Mouse (Mus musculus): ENCODE results near the gene Gm42372. TPM values are rescaled to one million over a fixed set of nuclear protein-coding genes. Genes with fewer than 3 reads are reported as not detected.

Gm42372 gene
- total RNA-seq, 2 experiments from 2014 or later, result 59.7 to 61.7 TPM

DNA sequence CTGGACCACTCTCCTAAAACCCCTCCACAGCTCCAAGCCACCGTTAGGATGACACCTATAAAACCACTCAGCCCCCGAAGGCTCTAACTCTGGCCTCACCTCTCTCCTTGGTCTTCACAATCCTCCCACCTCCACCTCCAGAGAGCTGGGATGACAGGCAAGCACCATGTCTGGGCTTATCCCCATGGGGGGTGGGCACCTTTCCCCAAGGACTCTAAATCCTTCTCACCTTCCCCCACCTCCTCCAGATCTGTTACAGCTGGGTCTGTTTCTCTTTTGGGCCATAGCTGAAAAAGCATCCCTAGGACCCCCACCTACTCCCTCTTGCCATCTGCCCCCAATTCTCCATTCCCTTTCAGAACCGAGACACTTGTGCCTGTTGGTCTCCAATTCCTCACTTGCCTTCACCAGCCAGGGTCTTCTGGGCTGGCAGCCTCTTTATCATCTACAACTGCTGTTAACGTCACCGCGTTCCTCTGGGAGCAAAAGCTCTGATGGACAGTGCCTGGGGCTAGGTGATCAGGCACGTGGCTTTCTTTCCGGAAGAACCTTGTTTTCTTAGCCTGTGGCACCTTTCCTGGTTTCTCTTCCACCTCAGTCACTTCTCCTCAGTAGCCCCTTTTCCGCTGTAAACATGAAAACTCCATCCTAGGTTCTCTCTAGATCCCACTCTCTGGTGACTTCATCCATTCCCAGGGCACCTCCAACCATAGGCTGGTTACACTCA is 43.2 kb downstream of the Gm42372 start:
- intact Hi-C loops (cut with DNase I), result loop anchor here (2.0 kb wide), 1 partner anchor 27 kb away; no protein-coding TSS in a partner anchor
- no peak for DNase-seq (ENCODE audit: low spot score in 2 of 2)

GRCm38 (mm10) chr7:17026710-17027587 is 44.1 kb downstream of the Gm42372 start:
- intact Hi-C loops (cut with DNase I), result loop anchor here (2.0 kb wide), 1 partner anchor 26 kb away; no protein-coding TSS in a partner anchor
- no peak for DNase-seq (ENCODE audit: low spot score in 2 of 2)

GRCm38 (mm10) chr7:17027588-17028343 is 44.9 kb downstream of the Gm42372 start, which contains the start of gene Ppp5c:
Gene Ppp5c, minus strand, starts transcription at chr7:17027924.
- DNase-seq (ENCODE audit: low spot score in 2 of 2), result peak; percentile 91 to 92
- intact Hi-C loops (cut with DNase I), result loop anchor here (2.0 kb wide), 1 partner anchor 25 kb away; no protein-coding TSS in a partner anchor

- intact Hi-C loops (cut with DNase I), result no loop called here
- DNase-seq (ENCODE audit: low spot score in 2 of 2), result peak in 1 of 2 experiments; percentile 60
Observed at GRCm38 (mm10) chr7:17028923-17029322, 46.0 kb downstream of the Gm42372 start.

DNA sequence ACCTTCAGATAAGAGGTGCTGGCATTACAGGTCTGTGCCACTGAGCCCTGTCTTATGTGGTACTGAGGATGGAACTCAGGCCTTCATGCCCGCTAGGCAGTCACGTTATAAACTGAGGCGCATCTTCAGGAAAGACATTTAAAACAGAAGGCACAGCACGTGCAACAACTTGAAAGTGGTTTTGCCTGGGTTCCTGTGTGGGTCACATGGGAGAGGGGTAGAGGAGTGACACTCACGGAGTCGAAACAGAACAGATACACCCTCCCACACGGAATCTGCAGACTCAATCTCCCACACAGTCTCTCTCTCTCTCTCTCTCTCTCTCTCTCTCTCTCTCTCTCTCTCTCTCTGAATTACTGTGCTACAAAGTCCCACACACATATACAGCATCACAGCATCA is 47.4 kb downstream of the Gm42372 start:
- intact Hi-C loops (cut with DNase I), result no loop called here
- no peak for DNase-seq (ENCODE audit: low spot score in 2 of 2)

Other genes with a start within 250 kb of the Gm42372 start
- 100 to 1,000 TPM; 264 to 316 TPM for gene Ap2s1, start 244.7 kb upstream of the Gm42372 start, total RNA-seq (2021)
- 1 to 10 TPM; 3.7 to 7.6 TPM for gene Slc1a5, start 201.7 kb upstream of the Gm42372 start, total RNA-seq (2021)
- gene Strn4, start 167.2 kb upstream of the Gm42372 start, total RNA-seq (2021), result 100 to 1,000 TPM; 310 to 320 TPM
- gene Fkrp, start 166.4 kb upstream of the Gm42372 start, total RNA-seq (2021), result 10 to 100 TPM; 50.4 to 62.8 TPM
- 1 to 10 TPM; 3.1 to 7.1 TPM for gene Prkd2, start 140.2 kb upstream of the Gm42372 start, total RNA-seq (2021)
- gene Dact3, start 107.8 kb upstream of the Gm42372 start, total RNA-seq (2021), result 100 to 1,000 TPM; 179 to 210 TPM
- 1 to 10 TPM; 2.8 to 4.0 TPM for gene Gng8, start 91.3 kb upstream of the Gm42372 start, total RNA-seq (2021)
- gene Ptgir, start 76.6 kb upstream of the Gm42372 start, total RNA-seq (2021), result under 1 TPM in 1 of 2 experiments, not detected in 1; 0.10 TPM
- gene Calm3, start 59.0 kb upstream of the Gm42372 start, total RNA-seq (2021), result 1,000 to 10,000 TPM; 1,705 to 2,029 TPM
- gene Pnmal2, start 38.4 kb upstream of the Gm42372 start, total RNA-seq (2021), result 100 to 1,000 TPM; 249 to 288 TPM
- gene Pnmal1, start 23.4 kb upstream of the Gm42372 start, total RNA-seq (2021), result 100 to 1,000 TPM; 109 to 111 TPM
- 1 to 10 TPM; 2.1 to 2.3 TPM for gene Ccdc8, start 9.6 kb downstream of the Gm42372 start, total RNA-seq (2021)
- gene Ppp5c, start 44.8 kb downstream of the Gm42372 start, total RNA-seq (2021), result 100 to 1,000 TPM; 159 to 168 TPM
- gene Hif3a, start 79.3 kb downstream of the Gm42372 start, total RNA-seq (2021), result 10 to 100 TPM in 1 of 2 experiments, 1 to 10 TPM in 1; 6.8 to 16.0 TPM
- gene Psg16, start 91.0 kb downstream of the Gm42372 start, total RNA-seq (2021), result 1 to 10 TPM; 4.1 to 6.3 TPM
- gene Ceacam3, start 167.2 kb downstream of the Gm42372 start, total RNA-seq (2021), result not detected
- gene Psg29, start 220.4 kb downstream of the Gm42372 start, total RNA-seq (2021), result not detected